Mouse (Mus musculus) bone marrow, adult 2 months (tissue): ENCODE data around the gene Shisa2. TPM values are rescaled to one million over a fixed set of nuclear protein-coding genes. Genes with fewer than 3 reads are reported as not detected.
A peak's percentile ranks its signal among the peaks of the same experiment; 100 is the strongest.

ENCODE experiments used
- H3K27ac ChIP-seq: fragments of 200-500 bp; 2 replicates; pipeline ENCODE4 v1.5.1; 2012; ENCODE audit warnings: low read depth, mild to moderate bottlenecking, control low read depth, inconsistent platforms, low read length; ENCODE audit not compliant: control insufficient read depth, poor library complexity, insufficient read depth
- H3K4me1 ChIP-seq: fragments of 200-500 bp; 2 replicates; pipeline ENCODE4 v1.6.1; 2011; ENCODE audit warnings: low read length; ENCODE audit not compliant: control insufficient read depth, insufficient read depth
- H3K4me3 ChIP-seq: fragments of 200-500 bp; replicated peaks from 2 replicates; pipeline ENCODE3; 2011; ENCODE audit warnings: mild to moderate bottlenecking, low read depth, low read length, control low read depth; ENCODE audit not compliant: control insufficient read depth
- CTCF ChIP-seq: fragments of 200-500 bp; IDR thresholded peaks from 2 replicates; pipeline ENCODE4 v1.5.1; 2011; ENCODE audit warnings: low read length, control low read depth; ENCODE audit not compliant: control insufficient read depth, insufficient read depth
- POLR2A ChIP-seq: fragments of 200-500 bp; IDR thresholded peaks from 2 replicates; pipeline ENCODE4 v1.6.1; 2011; ENCODE audit warnings: low read depth, mild to moderate bottlenecking, control low read depth, low read length, borderline replicate concordance; ENCODE audit not compliant: control insufficient read depth
- WGBS: fragments of 180-500 bp; shearing (Covaris S2); methylation state at CpG from one replicate; pipeline ENCODE4 v1.1.7; 2018; 5-methylcytosine and 5-hydroxymethylcytosine counted together
- polyA plus RNA-seq: library from polyadenylated mRNA; stranded (reverse); fragments of >200 nt; gene quantifications from 2 replicates; pipeline ENCODE4 v1.2.4, GENCODE M21; 2011; ENCODE audit warnings: low replicate concordance; ENCODE audit not compliant: missing spikeins, insufficient read depth, insufficient read length

The Shisa2 gene
- not detected in 2 replicates for polyA plus RNA-seq

- Histone ChIP-seq H3K4me3 (peak within 1 kb of the TSS; percentile 6), H3K27ac (peak within 1 kb of the TSS; percentile 7; the same call in 1 of the 2 replicates), H3K4me1 (no peaks in the 10 kb centered on the region)
- 1% methylated on average over 65 of the region's 65 CpGs for WGBS
- no peak; the same call in 1 of the 2 replicates for TF ChIP-seq CTCF
- TF ChIP-seq POLR2A = no peak
Observed at GRCm38 (mm10) chr14:59625158-59625805, at the start of gene Shisa2. Gene Shisa2 (plus strand): TSS chr14:59625308.

GRCm38 (mm10) chr14:59576385-59576784 lies 48.7 kb upstream of the Shisa2 start:
- Histone ChIP-seq H3K4me1 (peaks cover 1% of the 10 kb centered on the region; the same call in 1 of the 2 replicates), H3K27ac (no peak overlapping the region), H3K4me3 (no peak overlapping the region)
- TF ChIP-seq CTCF (no peak), POLR2A (no peak)
- 92% methylated on average over 5 of the region's 5 CpGs for WGBS

- Histone ChIP-seq H3K27ac (no peak overlapping the region), H3K4me3 (no peak overlapping the region), H3K4me1 (no peaks in the 10 kb centered on the region; the same call in 1 of the 2 replicates)
- TF ChIP-seq POLR2A (no peak), CTCF (0 out of 2 replicates have a peak, but pooled peaks have one; percentile 9)
- WGBS = 67% methylated on average over 1 of the region's 1 CpGs
Observed at GRCm38 (mm10) chr14:59590614-59591013, 34.5 kb upstream of the Shisa2 start.

GRCm38 (mm10) chr14:59591901-59592300 lies 33.2 kb upstream of the Shisa2 start:
- 34% methylated on average over 8 of the region's 8 CpGs for WGBS
- H3K4me1 ChIP-seq = no peaks in the 10 kb centered on the region; the same call in 1 of the 2 replicates
- no peak overlapping the region for H3K4me3 ChIP-seq
- no peak overlapping the region for H3K27ac ChIP-seq
- TF ChIP-seq CTCF (no peak), POLR2A (no peak)

- TF ChIP-seq POLR2A (no peak), CTCF (no peak)
- no peaks in the 10 kb centered on the region; the same call in 1 of the 2 replicates for H3K4me1 ChIP-seq
- WGBS = 91% methylated on average over 3 of the region's 3 CpGs
Observed at GRCm38 (mm10) chr14:59592593-59592992, 32.5 kb upstream of the Shisa2 start.

GRCm38 (mm10) chr14:59594988-59595387 lies 30.1 kb upstream of the Shisa2 start:
- H3K4me3 ChIP-seq = no peak overlapping the region
- no peaks in the 10 kb centered on the region; the same call in 1 of the 2 replicates for H3K4me1 ChIP-seq
- WGBS = 91% methylated on average over 3 of the region's 3 CpGs
- no peak overlapping the region for H3K27ac ChIP-seq
- TF ChIP-seq CTCF (no peak), POLR2A (no peak)

More at GRCm38 (mm10) chr14:59592593-59592992, 32.5 kb upstream of the Shisa2 start:
- no peak overlapping the region for H3K27ac ChIP-seq
- no peak overlapping the region for H3K4me3 ChIP-seq

- Histone ChIP-seq H3K4me3 (peak within 1 kb of the TSS; percentile 97), H3K27ac (peak within 1 kb of the TSS; percentile 62), H3K4me1 (no peaks in the 10 kb centered on the region; the same call in 1 of the 2 replicates)
- TF ChIP-seq POLR2A (peak; percentile 70; the same call in 1 of the 2 replicates), CTCF (no peak)
- whole genome bisulfite sequencing = 1% methylated on average over 48 of the region's 48 CpGs
Observed at GRCm38 (mm10) chr14:59597398-59598259, 27.5 kb upstream of the Shisa2 start, which contains the start of gene Cdadc1. Gene Cdadc1 (minus strand): TSS chr14:59597959.

GRCm38 (mm10) chr14:59598260-59598627 lies 26.9 kb upstream of the Shisa2 start:
- Histone ChIP-seq H3K4me1 (no peaks in the 10 kb centered on the region; the same call in 1 of the 2 replicates), H3K4me3 (peak overlapping the region; percentile 97), H3K27ac (no peak overlapping the region; the same call in 1 of the 2 replicates)
- TF ChIP-seq POLR2A (no peak), CTCF (no peak)
- WGBS = 1% methylated on average over 8 of the region's 8 CpGs
